Mouse (Mus musculus) lung, embryonic 14.5 days (tissue): ENCODE data around the gene Ube2q1. TPM values are rescaled to one million over a fixed set of nuclear protein-coding genes. Genes with fewer than 3 reads are reported as not detected.

Source experiments
- ATAC-seq: fragments of 200-750 bp; cut with Nextera tagmentation; 2 replicates; pipeline ENCODE4 v1.8.0; 2017; ENCODE audit warnings: mild to moderate bottlenecking, moderate TSS enrichment, moderate library complexity; ENCODE audit not compliant: insufficient read depth
- DNase-seq: peaks from one replicate; pipeline ENCODE4 v3.0.0-alpha.2; 2015
- H3K27ac ChIP-seq: fragments of 300-500 bp; sonication (generic); 2 replicates; pipeline ENCODE4 v1.5.1; 2014; ENCODE audit warnings: low read depth, mild to moderate bottlenecking, moderate library complexity
- H3K27me3 ChIP-seq: fragments of 300-500 bp; sonication (generic); 2 replicates; pipeline ENCODE4 v1.6.1; 2014; ENCODE audit warnings: low read length, control low read depth; ENCODE audit not compliant: insufficient read depth
- H3K36me3 ChIP-seq: fragments of 300-500 bp; sonication (generic); 2 replicates; pipeline ENCODE4 v1.6.1; 2014; ENCODE audit warnings: control low read depth; ENCODE audit not compliant: insufficient read depth
- H3K4me1 ChIP-seq: fragments of 300-500 bp; sonication (generic); 2 replicates; pipeline ENCODE4 v1.6.1; 2014; ENCODE audit warnings: antibody characterized with exemption, control low read depth; ENCODE audit not compliant: insufficient read depth
- H3K4me2 ChIP-seq: fragments of 300-500 bp; sonication (generic); 2 replicates; pipeline ENCODE4 v1.6.1; 2014; ENCODE audit warnings: mild to moderate bottlenecking
- H3K4me3 ChIP-seq: fragments of 300-500 bp; sonication (generic); 2 replicates; pipeline ENCODE4 v1.5.1; 2014; ENCODE audit warnings: low read depth, low read length
- H3K9ac ChIP-seq: fragments of 300-500 bp; sonication (generic); 2 replicates; pipeline ENCODE4 v1.6.1; 2014
- H3K9me3 ChIP-seq: fragments of 300-500 bp; sonication (generic); 2 replicates; pipeline ENCODE4 v1.6.1; 2016; ENCODE audit warnings: low read depth, low read length, control low read depth
- CTCF ChIP-seq: IDR thresholded peaks from 2 replicates; pipeline ENCODE4 v1.5.1; 2016; ENCODE audit warnings: antibody characterized with exemption, low read depth
- WGBS: fragments of 180-500 bp; shearing (Covaris S2); extraction: QIAGEN DNeasy Blood & Tissue Kit; methylation state at CpG from one replicate; pipeline ENCODE4 v1.1.7; 2014; 5-methylcytosine and 5-hydroxymethylcytosine counted together
- polyA plus RNA-seq: library from polyadenylated mRNA; unstranded; fragments of >200 nt; fragmentation: Nextera tagmentation; extraction: Ambion mirVana; gene quantifications from 2 replicates; pipeline ENCODE4 v1.2.1, GENCODE M21; 2014

The Ube2q1 gene
- polyA plus RNA-seq, 1 experiment from 2014 or later = 22.8 TPM

DNA sequence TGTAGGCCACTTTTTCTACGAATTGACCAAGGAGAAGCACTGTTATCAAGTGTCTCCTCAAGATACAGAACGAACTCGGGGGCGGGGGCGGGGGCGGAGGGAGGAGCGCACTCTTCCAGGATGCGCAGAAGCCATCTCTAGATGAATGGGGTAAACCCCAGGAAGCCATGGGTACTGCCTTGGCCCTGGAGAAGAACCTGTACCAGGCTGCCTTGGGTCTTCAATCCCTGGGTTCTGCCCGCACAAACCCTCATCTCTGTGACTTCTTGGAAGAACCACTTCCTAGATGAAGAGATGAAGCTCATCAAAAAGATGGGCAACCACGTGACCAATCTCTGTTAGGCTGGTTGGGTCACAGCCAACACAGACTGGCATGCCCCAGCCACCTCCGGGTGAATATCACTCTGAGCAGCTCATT lies 47.7 kb downstream of the Ube2q1 start:
- H3K27me3 ChIP-seq = no peaks in the 10 kb centered on the region
- H3K9me3 ChIP-seq = no peaks in the 10 kb centered on the region
- no peaks in the 10 kb centered on the region for H3K36me3 ChIP-seq
- H3K4me3 ChIP-seq = no peak overlapping the region
- H3K4me1 ChIP-seq = no peaks in the 10 kb centered on the region
- no peak overlapping the region for H3K9ac ChIP-seq
- H3K4me2 ChIP-seq = no peak overlapping the region
- no peak overlapping the region for H3K27ac ChIP-seq
- DNase-seq (no peak), ATAC-seq (no peak)
- no peak for TF ChIP-seq CTCF
- 85% methylated on average over 11 of the region's 11 CpGs for WGBS

GRCm38 (mm10) chr3:89821548-89822480 lies 48.4 kb downstream of the Ube2q1 start:
- DNase-seq (no peak), ATAC-seq (no peak)
- WGBS = 71% methylated on average over 10 of the region's 10 CpGs
- H3K27me3 ChIP-seq = no peaks in the 10 kb centered on the region
- H3K27ac ChIP-seq = no peak overlapping the region
- H3K9ac ChIP-seq = no peak overlapping the region
- H3K4me1 ChIP-seq = no peaks in the 10 kb centered on the region
- no peak overlapping the region for H3K4me3 ChIP-seq
- TF ChIP-seq CTCF = no peak
- no peak overlapping the region for H3K4me2 ChIP-seq
- no peaks in the 10 kb centered on the region for H3K9me3 ChIP-seq
- no peaks in the 10 kb centered on the region for H3K36me3 ChIP-seq

- H3K4me2 ChIP-seq = no peak overlapping the region
- DNase-seq (no peak), ATAC-seq (no peak)
- no peak overlapping the region for H3K27ac ChIP-seq
- 37% methylated on average over 2 of the region's 2 CpGs for WGBS
- H3K9ac ChIP-seq = no peak overlapping the region
- no peak overlapping the region for H3K4me3 ChIP-seq
- H3K4me1 ChIP-seq = no peaks in the 10 kb centered on the region
- no peak for TF ChIP-seq CTCF
- peaks cover 4% of the 10 kb centered on the region; the same call in 1 of the 2 replicates for H3K27me3 ChIP-seq
- H3K36me3 ChIP-seq = no peaks in the 10 kb centered on the region
- H3K9me3 ChIP-seq = no peaks in the 10 kb centered on the region
These were observed 50.2 kb downstream of the Ube2q1 start for GRCm38 (mm10) chr3:89823594-89823993.

GRCm38 (mm10) chr3:89826295-89826694 lies 52.9 kb downstream of the Ube2q1 start:
- no peak for TF ChIP-seq CTCF
- Histone ChIP-seq H3K9ac (no peak overlapping the region), H3K9me3 (no peaks in the 10 kb centered on the region), H3K27me3 (peaks cover 31% of the 10 kb centered on the region), H3K4me1 (no peaks in the 10 kb centered on the region), H3K27ac (no peak overlapping the region), H3K36me3 (no peaks in the 10 kb centered on the region), H3K4me3 (no peak overlapping the region), H3K4me2 (no peak overlapping the region)
- DNase-seq = no peak
- no peak for ATAC-seq
- 61% methylated on average over 3 of the region's 3 CpGs for WGBS

GRCm38 (mm10) chr3:89830815-89831591 lies 57.6 kb downstream of the Ube2q1 start, which contains the start of gene She:
Gene She (plus strand): TSS chr3:89831370.
- H3K4me3 ChIP-seq = peak within 1 kb of the TSS; percentile 54
- peak within 1 kb of the TSS; percentile 50; the same call in 1 of the 2 replicates for H3K27ac ChIP-seq
- TF ChIP-seq CTCF = no peak
- peaks cover 54% of the 10 kb centered on the region for H3K27me3 ChIP-seq
- H3K4me1 ChIP-seq = no peaks in the 10 kb centered on the region
- ATAC-seq (peak; percentile 69), DNase-seq (peak; percentile 41)
- H3K9ac ChIP-seq = peak within 1 kb of the TSS; percentile 62
- H3K36me3 ChIP-seq = no peaks in the 10 kb centered on the region
- H3K9me3 ChIP-seq = no peaks in the 10 kb centered on the region
- peak within 1 kb of the TSS; percentile 68 for H3K4me2 ChIP-seq
- WGBS = 2% methylated on average over 94 of the region's 96 CpGs

Other genes with a start within 250 kb of the Ube2q1 start
- 12.4 and 12.8 TPM in 2 replicates for gene Adar, start 58.6 kb upstream of the Ube2q1 start, polyA plus RNA-seq
- 0.47 and 0.63 TPM in 2 replicates for gene Chrnb2, start 9.0 kb upstream of the Ube2q1 start, polyA plus RNA-seq
- 11.7 and 12.1 TPM in 2 replicates for gene She, start 57.8 kb downstream of the Ube2q1 start, polyA plus RNA-seq
- 1.4 and 1.7 TPM in 2 replicates for gene Il6ra, start 139.6 kb downstream of the Ube2q1 start, polyA plus RNA-seq
- gene Atp8b2, start 189.9 kb downstream of the Ube2q1 start, polyA plus RNA-seq = 20.5 and 20.8 TPM in 2 replicates
- 150 and 157 TPM in 2 replicates for gene Hax1, start 225.2 kb downstream of the Ube2q1 start, polyA plus RNA-seq